Comparison of ENCODE assay signal across 9 mouse cellular contexts in genomic region chr2:20339919-20340318, GRCm38 (mm10).
DNase-seq lines count a peak whose midpoint lies in the region; ATAC-seq and TF ChIP-seq lines count a peak whose summit lies in the region.
"Had no signal": no experiment of that assay in that cellular context is flagged by ENCODE, and none has a peak within 500 bp of the region (broad histone marks: within the 10 kb centered on the region; RNA-seq: fewer than 3 reads in every experiment).

No protein-coding gene starts in this region.

- H3K4me1 ChIP-seq in megakaryocyte, embryonic 14.5 days, result no peaks in the 10 kb centered on the region
- no peaks in the 10 kb centered on the region for H3K4me1 ChIP-seq in hindbrain, embryonic 16.5 days (ENCODE audit: control insufficient read depth, insufficient read depth, low read depth, low read length)
- no peaks in the 10 kb centered on the region for H3K4me1 ChIP-seq in lung, embryonic 14.5 days (ENCODE audit: insufficient read depth)
- 0 out of 2 replicates have a peak, but pooled peaks cover 3% of the 10 kb centered on the region for H3K4me1 ChIP-seq in stomach, postnatal 0 days (replicated peaks; ENCODE audit: control insufficient read depth, insufficient read depth)
- H3K4me1 ChIP-seq: liver, embryonic 13.5 days had no signal

- no peak for TF ChIP-seq EP300 in stomach, postnatal 0 days (optimal IDR thresholded peaks at IDR 0.05)

- no peak for TF ChIP-seq CTCF in lung, embryonic 14.5 days (IDR thresholded peaks at IDR 0.05; ENCODE audit: low read depth)
- TF ChIP-seq CTCF in stomach, postnatal 0 days (IDR thresholded peaks at IDR 0.05; ENCODE audit: low read depth), result no peak

- H3K36me3 ChIP-seq in megakaryocyte, embryonic 14.5 days (replicated peaks; ENCODE audit: low read length), result no peaks in the 10 kb centered on the region
- no peaks in the 10 kb centered on the region for H3K36me3 ChIP-seq in hindbrain, embryonic 16.5 days (ENCODE audit: control insufficient read depth, insufficient read depth, low read length)
- H3K36me3 ChIP-seq in lung, embryonic 14.5 days (ENCODE audit: insufficient read depth), result no peaks in the 10 kb centered on the region
- no peaks in the 10 kb centered on the region for H3K36me3 ChIP-seq in stomach, postnatal 0 days (ENCODE audit: control insufficient read depth, insufficient read depth, low read length)
- H3K36me3 ChIP-seq: liver, embryonic 13.5 days had no signal

- peak; percentile 24 for DNase-seq in lung, embryonic 14.5 days
- DNase-seq in stomach, postnatal 0 days (ENCODE audit: low spot score), result peak; percentile 64
- DNase-seq in cerebellum, adult 9-10 months, result no peak
- DNase-seq in layer of hippocampus, adult 18-20 months (ENCODE audit: low spot score in 2 of 2), result no peak
- DNase-seq in urinary bladder, postnatal 4 days (ENCODE audit: low spot score in 2 of 2), result no peak
- DNase-seq: liver, embryonic 13.5 days had no signal

- H3K27ac ChIP-seq in hindbrain, embryonic 16.5 days (ENCODE audit: low read depth, low read length), result no peak overlapping the region
- peak overlapping the region; percentile 5; the same call in 1 of the 2 replicates for H3K27ac ChIP-seq in lung, embryonic 14.5 days (ENCODE audit: low read depth)
- no peak overlapping the region for H3K27ac ChIP-seq in stomach, postnatal 0 days (replicated peaks)
- H3K27ac ChIP-seq: liver, embryonic 13.5 days had no signal

- ATAC-seq in megakaryocyte, adult 5-6 weeks (ENCODE audit: poor library complexity, severe bottlenecking), result no peak
- ATAC-seq in hindbrain, embryonic 16.5 days, result peak; percentile 37; the same call in 1 of the 2 replicates
- no peak for ATAC-seq in lung, embryonic 14.5 days (ENCODE audit: insufficient read depth)
- ATAC-seq in stomach, postnatal 0 days (ENCODE audit: low FRiP score, low TSS enrichment), result peak; percentile 84

- no peaks in the 10 kb centered on the region for H3K27me3 ChIP-seq in megakaryocyte, embryonic 14.5 days (replicated peaks)
- H3K27me3 ChIP-seq in hindbrain, embryonic 16.5 days (replicated peaks; ENCODE audit: control insufficient read depth, insufficient read depth, low read length), result no peaks in the 10 kb centered on the region
- H3K27me3 ChIP-seq in lung, embryonic 14.5 days (ENCODE audit: insufficient read depth, low read length), result no peaks in the 10 kb centered on the region
- no peaks in the 10 kb centered on the region for H3K27me3 ChIP-seq in stomach, postnatal 0 days (ENCODE audit: control insufficient read depth, insufficient read depth, low read length)
- H3K27me3 ChIP-seq: liver, embryonic 13.5 days had no signal

- H3K9ac ChIP-seq in hindbrain, embryonic 16.5 days (ENCODE audit: low read depth, low read length), result no peak overlapping the region; the same call in 1 of the 2 replicates
- H3K9ac ChIP-seq in lung, embryonic 14.5 days, result peak overlapping the region; percentile 8; the same call in 1 of the 2 replicates
- H3K9ac ChIP-seq in stomach, postnatal 0 days (ENCODE audit: low read length), result peak overlapping the region; percentile 27; the same call in 1 of the 2 replicates
- H3K9ac ChIP-seq: liver, embryonic 13.5 days had no signal

- peak overlapping the region; percentile 57 for H3K4me2 ChIP-seq in hindbrain, embryonic 16.5 days (ENCODE audit: low read length)
- H3K4me2 ChIP-seq in lung, embryonic 14.5 days, result peak overlapping the region; percentile 40
- peak overlapping the region; percentile 48 for H3K4me2 ChIP-seq in stomach, postnatal 0 days (replicated peaks; ENCODE audit: low read depth)
- H3K4me2 ChIP-seq: liver, embryonic 13.5 days had no signal

- H3K4me3 ChIP-seq in megakaryocyte, embryonic 14.5 days (replicated peaks), result peak overlapping the region; percentile 26
- H3K4me3 ChIP-seq in hindbrain, embryonic 16.5 days (ENCODE audit: low read length), result peak overlapping the region; percentile 31
- H3K4me3 ChIP-seq in lung, embryonic 14.5 days (ENCODE audit: low read depth, low read length), result no peak overlapping the region
- H3K4me3 ChIP-seq in stomach, postnatal 0 days (ENCODE audit: low read depth, low read length), result peak overlapping the region; percentile 29
- H3K4me3 ChIP-seq: liver, embryonic 13.5 days had no signal

- no peaks in the 10 kb centered on the region for H3K9me3 ChIP-seq in megakaryocyte, embryonic 14.5 days
- H3K9me3 ChIP-seq in hindbrain, embryonic 16.5 days (ENCODE audit: control insufficient read depth, low read length), result no peaks in the 10 kb centered on the region
- no peaks in the 10 kb centered on the region for H3K9me3 ChIP-seq in lung, embryonic 14.5 days (ENCODE audit: low read depth, low read length)
- H3K9me3 ChIP-seq in stomach, postnatal 0 days (ENCODE audit: control insufficient read depth, low read length), result no peaks in the 10 kb centered on the region
- H3K9me3 ChIP-seq: liver, embryonic 13.5 days had no signal

- 22% methylated on average over 12 of the region's 12 CpGs for WGBS in hindbrain, embryonic 16.5 days
- 22% methylated on average over 12 of the region's 12 CpGs for WGBS in lung, embryonic 14.5 days
- 12% methylated on average over 12 of the region's 12 CpGs for WGBS in stomach, postnatal 0 days

Comparison
In these comparisons a context has a peak if more than half of its experiments do, and no peak if none do; other contexts are left out.
1. ATAC-seq: peak in hindbrain, embryonic 16.5 days (single experiment) and stomach, postnatal 0 days (single experiment); none in megakaryocyte, adult 5-6 weeks (single experiment) and lung, embryonic 14.5 days (single experiment).
2. DNase-seq: peak in lung, embryonic 14.5 days (single experiment) and stomach, postnatal 0 days (single experiment); none in cerebellum, adult 9-10 months (single experiment), layer of hippocampus, adult 18-20 months (0 of 2) and urinary bladder, postnatal 4 days (0 of 2).
3. Peak in every context shown above with its lines, with median percentiles within 50 percentile points of each other: H3K4me2 ChIP-seq.